Mouse (Mus musculus): ENCODE data around the gene Tgm2. TPM values are rescaled to one million over a fixed set of nuclear protein-coding genes. Genes with fewer than 3 reads are reported as not detected.

Gene Tgm2
- 100 to 1,000 TPM; 162 to 208 TPM for total RNA-seq (2021)

DNA sequence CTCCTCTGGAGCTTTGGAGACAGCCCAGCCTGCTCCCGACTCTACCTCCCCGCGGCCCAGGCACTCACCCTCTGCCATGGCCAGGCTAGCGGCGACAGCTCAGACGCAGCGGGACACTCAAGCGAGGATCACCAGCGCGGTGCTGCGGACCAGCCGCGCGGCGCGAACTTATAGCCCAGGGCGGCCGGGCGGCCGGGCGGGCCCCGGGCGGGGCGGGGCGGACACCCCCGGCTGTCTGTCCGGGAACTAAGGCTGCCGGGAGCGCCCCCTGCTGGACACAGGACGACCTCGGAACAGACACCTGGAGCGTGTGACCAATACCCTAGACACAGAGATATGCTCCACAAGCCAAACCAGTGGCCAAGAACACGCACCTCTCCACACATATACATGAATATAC is at the start of gene Tgm2:
Tgm2 (minus strand) TSS at position 214 of the 400 bp plus-strand sequence.
- intact Hi-C loops (cut with DNase I), result loop anchor here (1.0 to 5.0 kb wide), 3 partner anchors 39 to 99 kb away; no protein-coding TSS in a partner anchor
- peak; percentile 95 for DNase-seq

DNA sequence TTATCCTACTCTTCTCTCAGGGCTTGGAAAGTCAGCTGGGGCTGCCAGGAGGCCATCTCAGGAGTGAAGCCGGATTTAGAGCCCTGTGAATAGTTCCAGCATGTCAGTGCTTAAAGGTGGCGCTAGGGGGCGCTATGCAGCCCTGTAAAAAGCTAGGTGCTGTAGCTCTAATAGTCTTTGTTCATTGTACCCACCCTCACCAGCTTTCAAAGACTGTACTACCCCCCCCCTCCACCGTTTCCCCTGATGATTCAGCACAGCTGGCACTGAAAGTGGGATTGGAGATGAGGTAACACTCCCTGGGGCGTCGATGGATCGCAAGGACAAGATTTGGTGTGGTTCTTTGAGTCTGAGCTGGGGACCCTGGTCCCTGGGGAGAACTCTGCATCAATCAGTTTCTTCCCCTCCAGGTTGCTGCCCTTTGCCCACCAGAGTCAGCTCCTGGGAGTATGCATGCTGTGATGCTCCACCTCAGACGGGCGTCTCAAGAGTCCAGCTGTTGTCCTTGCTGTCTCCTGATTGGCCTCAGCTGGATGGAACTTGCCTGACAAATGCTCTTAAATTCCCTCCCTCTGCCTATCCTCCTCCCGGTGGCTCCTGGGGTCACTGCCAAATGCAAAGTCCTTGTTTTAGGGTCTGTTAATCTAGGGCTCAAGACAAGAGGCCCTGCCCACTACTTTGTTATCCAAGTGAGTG is 48.9 kb upstream of the Tgm2 start:
- intact Hi-C loops (cut with DNase I), result no loop called here
- peak; percentile 52 to 64 for DNase-seq

- intact Hi-C loops (cut with DNase I), result no loop called here
- no peak for DNase-seq
Measured at GRCm38 (mm10) chr2:158193611-158194336, 47.5 kb upstream of the Tgm2 start.

DNA sequence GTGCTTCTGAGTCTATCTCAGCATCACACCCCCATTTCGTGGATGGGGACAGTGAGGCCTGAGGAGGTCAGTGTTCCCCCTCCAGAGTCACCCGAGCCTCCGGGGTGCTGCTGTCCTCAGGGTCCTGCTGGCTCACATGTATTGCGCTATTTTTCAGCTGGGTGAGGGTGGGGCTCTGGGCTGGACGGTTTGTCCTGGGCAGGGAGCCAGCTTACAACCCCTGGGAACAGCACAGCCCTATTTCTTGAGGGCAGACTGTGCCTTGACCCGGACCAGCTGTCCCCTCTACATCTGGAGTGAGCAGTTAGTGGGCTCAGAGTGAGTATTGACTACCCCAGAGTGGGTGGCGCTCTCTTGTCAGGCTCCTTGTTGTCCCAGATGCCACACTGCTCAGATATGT is 44.9 kb upstream of the Tgm2 start:
- peak; percentile 72 for DNase-seq
- intact Hi-C loops (cut with DNase I), result no loop called here

GRCm38 (mm10) chr2:158189451-158189850 is 43.2 kb upstream of the Tgm2 start:
- intact Hi-C loops (cut with DNase I), result no loop called here
- DNase-seq, result no peak

- DNase-seq, result no peak
- intact Hi-C loops (cut with DNase I), result no loop called here
Measured at GRCm38 (mm10) chr2:158186206-158186871, 40.1 kb upstream of the Tgm2 start.

DNA sequence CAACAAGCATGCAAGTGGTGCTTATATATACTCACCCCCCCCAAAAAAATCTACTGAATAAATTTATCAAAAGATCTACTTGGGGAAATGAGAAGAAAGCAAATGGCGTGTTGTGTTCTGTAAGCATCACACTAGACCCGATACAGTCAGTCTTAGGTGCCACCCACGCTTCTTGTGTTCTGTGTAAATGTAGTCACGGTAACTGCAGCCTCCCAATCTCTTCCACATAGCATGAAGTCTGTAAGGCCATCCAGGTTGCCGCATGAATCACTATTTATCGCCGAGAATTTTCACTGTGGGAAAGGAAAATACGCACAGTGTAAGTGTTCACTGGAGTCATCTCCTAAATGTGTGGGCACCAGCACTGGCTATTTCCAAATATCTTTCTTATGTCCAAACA is 37.0 kb upstream of the Tgm2 start:
- intact Hi-C loops (cut with DNase I), result no loop called here
- no peak for DNase-seq

DNA sequence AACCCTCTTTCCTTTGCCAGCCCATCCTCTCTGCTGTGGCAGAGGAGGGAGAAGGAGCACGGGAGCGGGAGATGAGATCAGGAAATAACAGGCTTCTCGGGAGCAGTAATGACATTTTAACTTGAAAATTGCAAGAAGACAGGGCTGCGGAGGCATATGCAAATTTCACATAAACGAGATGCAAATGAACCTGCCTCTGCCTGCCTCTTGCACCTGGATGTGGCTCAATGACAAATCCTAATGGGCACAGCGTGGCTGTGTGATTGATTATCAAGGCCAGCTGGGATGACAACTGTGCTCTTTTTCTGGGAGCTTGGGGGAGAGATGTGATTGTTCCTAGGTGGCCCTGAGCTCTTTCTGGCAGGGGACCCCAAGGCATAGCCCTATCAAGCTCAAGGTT is 35.7 kb upstream of the Tgm2 start:
- intact Hi-C loops (cut with DNase I), result no loop called here
- no peak for DNase-seq

DNA sequence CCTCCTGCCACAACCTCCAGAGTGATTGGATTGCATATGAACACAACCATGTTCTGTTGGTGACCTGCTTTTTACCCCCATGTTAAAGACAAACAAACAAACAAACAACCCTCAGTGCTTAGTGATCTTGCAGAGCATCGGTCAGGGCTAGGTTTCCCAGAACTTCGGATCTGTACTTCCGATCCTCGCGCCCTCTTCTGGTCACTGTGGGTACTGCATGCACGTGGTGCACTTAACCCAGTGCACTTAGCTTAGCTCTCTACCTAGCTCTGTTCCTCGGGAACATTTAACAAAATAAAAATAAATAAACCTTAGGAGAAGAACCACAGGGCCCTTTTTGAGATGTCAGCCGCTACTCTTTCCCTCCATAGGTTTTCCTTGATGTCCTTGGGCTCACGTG is 34.6 kb upstream of the Tgm2 start:
- intact Hi-C loops (cut with DNase I), result no loop called here
- DNase-seq, result peak; percentile 54 to 83

- peak; percentile 78 to 82 for DNase-seq
- intact Hi-C loops (cut with DNase I), result no loop called here
Measured at GRCm38 (mm10) chr2:158179370-158180111, 33.3 kb upstream of the Tgm2 start.

DNA sequence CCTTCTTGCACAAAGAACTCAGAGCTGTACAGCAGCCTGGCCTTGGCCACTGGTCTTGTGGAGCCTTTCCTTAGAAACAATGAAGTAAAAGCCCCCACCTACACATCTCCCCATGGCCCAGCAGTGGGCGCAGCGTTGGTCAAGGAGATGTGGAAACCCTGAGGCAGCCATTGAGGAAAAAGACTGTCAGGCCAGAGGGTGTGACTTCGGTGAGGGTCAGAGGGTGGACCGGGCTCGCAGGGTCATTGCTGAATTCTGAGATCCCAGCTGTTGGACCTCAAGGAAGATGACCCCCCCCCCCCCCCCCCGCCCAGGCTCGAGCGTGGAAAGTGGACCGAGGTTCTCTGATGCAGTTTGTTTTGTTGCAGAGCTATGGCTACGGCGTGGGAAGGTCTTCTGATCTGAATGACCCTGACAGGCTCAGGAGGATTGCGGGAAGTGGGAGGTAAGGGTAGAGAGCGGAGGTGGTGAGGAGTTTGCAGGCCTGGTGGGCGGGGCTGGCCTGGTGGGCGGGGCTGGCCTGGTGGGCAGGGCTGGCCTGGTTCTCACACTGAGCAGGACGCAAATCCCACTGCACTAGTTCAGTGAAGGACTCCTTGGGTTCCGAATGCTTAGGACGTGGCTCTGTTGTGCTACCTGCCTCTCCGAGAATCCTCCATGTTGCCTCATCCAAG is 32.6 kb upstream of the Tgm2 start:
- DNase-seq, result peak; percentile 84 to 88
- intact Hi-C loops (cut with DNase I), result no loop called here

- DNase-seq, result peak in 1 of 2 experiments; percentile 4
- intact Hi-C loops (cut with DNase I), result no loop called here
Measured at GRCm38 (mm10) chr2:158178139-158178538, 31.9 kb upstream of the Tgm2 start.

- DNase-seq, result no peak
- intact Hi-C loops (cut with DNase I), result no loop called here
Measured at GRCm38 (mm10) chr2:158177574-158177973, 31.3 kb upstream of the Tgm2 start.

- intact Hi-C loops (cut with DNase I), result no loop called here
- DNase-seq, result no peak
Measured at GRCm38 (mm10) chr2:158176763-158177162, 30.5 kb upstream of the Tgm2 start.

- intact Hi-C loops (cut with DNase I), result no loop called here
- peak in 1 of 2 experiments; percentile 11 for DNase-seq
Measured at GRCm38 (mm10) chr2:158175433-158175832, 29.2 kb upstream of the Tgm2 start.

DNA sequence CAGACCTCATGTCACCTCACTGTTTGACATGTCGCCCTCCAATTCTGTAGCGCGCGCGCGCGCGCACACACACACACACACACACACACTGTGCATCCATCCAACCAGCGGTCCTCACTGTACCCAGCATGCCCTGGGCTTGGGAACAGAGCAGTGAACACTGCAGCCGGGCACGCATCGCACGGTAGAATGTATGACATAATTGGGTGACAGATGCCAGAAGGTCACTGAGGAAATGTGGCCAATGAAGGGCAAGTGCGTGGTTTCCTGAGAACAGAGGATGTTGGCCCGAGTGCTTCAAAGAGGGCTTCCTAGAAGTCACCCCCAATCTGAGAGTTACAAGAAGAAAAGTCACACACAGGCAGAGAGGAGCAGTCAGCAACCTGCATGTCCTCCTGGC is 28.7 kb upstream of the Tgm2 start:
- peak in 1 of 2 experiments; percentile 20 for DNase-seq
- intact Hi-C loops (cut with DNase I), result no loop called here

DNA sequence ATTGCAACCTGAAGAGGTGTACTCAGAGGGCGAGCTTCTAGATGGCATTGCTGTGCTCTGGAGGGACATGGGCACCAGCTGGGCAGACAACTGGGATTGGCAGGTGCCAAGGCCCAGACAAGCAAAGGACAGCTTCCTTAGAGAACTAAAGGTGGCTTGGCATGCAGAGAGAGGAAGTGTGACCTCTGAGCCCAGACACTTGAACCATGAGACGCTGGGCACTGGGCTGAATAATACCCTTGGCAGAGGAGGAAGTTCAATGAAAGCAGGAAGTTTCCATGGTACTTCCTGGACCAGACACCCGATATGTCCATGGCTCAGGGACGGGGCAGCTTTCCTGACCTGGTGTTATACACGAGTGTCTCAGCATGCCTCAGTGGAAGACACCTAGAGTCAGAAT is 28.2 kb upstream of the Tgm2 start:
- DNase-seq, result peak in 1 of 2 experiments; percentile 4
- intact Hi-C loops (cut with DNase I), result no loop called here

DNA sequence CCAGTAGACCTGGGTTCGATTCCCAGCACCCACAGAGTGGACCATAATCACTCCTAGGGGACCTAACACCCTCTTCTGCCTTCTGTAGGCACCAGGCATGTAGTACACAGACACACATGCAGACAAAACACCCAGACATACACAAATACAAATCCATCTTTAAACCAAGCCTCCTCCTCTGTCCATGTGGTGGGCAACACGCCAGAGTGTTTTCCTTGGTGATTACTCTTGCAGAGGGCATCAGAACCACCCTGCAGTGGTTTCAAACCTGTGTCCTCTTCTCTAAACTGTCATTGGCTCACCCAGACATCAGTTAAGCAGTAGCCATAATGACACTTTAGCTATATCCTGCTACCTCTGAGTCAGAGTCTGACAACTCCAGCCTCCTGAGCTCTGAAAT is 24.2 kb upstream of the Tgm2 start:
- intact Hi-C loops (cut with DNase I), result no loop called here
- peak in 1 of 2 experiments; percentile 9 for DNase-seq

- peak in 1 of 2 experiments; percentile 4 for DNase-seq
- intact Hi-C loops (cut with DNase I), result no loop called here
Measured at GRCm38 (mm10) chr2:158169771-158170170, 23.5 kb upstream of the Tgm2 start.

GRCm38 (mm10) chr2:158169351-158169750 is 23.1 kb upstream of the Tgm2 start:
- DNase-seq, result peak in 1 of 2 experiments; percentile 10
- intact Hi-C loops (cut with DNase I), result no loop called here
